Mouse (Mus musculus): Measurements from ENCODE around the gene Corin. TPM values are rescaled to one million over a fixed set of nuclear protein-coding genes. Genes with fewer than 3 reads are reported as not detected.

Corin gene
- polyA plus RNA-seq, 1 experiment from 2014 or later: 0.16 TPM

DNA sequence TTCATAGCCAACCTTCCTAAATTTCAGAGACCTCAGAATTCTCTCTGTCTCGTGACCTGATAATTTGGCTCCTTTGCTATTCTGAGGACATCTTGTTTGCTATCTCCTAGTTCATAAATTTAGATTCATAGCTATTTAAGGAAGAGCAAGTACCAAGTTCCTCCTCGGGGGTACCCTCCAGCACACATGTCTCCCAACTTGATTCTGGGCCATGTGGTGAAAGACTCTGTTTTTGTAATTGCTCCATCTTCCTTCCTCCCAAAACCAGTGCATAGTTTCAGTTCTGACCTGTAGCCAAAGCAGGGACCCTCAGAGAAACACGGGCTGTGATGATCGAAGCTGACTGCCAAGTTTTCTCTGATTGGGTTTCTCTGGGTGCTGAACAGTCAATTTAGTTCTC is 7.5 kb downstream of the Corin start:
- DNase-seq (ENCODE audit: low spot score): no peak
- Histone ChIP-seq H3K27ac (ENCODE audit: low read depth) (no peak overlapping the region), H3K9ac (ENCODE audit: low read length) (no peak overlapping the region), H3K36me3 (ENCODE audit: control insufficient read depth, insufficient read depth, low read length) (no peaks in the 10 kb centered on the region), H3K9me3 (ENCODE audit: control insufficient read depth, low read length) (no peaks in the 10 kb centered on the region), H3K27me3 (replicated peaks; ENCODE audit: control insufficient read depth, insufficient read depth, low read length) (no peaks in the 10 kb centered on the region), H3K4me3 (ENCODE audit: low read depth, low read length) (no peak overlapping the region), H3K4me1 (replicated peaks; ENCODE audit: control insufficient read depth, insufficient read depth, low read length) (no peaks in the 10 kb centered on the region), H3K4me2 (ENCODE audit: low read length) (no peak overlapping the region)
- no peak for ATAC-seq (replicated peaks; ENCODE audit: low FRiP score, low TSS enrichment, low read depth)
- 83% methylated on average over 4 of the region's 4 CpGs for WGBS

DNA sequence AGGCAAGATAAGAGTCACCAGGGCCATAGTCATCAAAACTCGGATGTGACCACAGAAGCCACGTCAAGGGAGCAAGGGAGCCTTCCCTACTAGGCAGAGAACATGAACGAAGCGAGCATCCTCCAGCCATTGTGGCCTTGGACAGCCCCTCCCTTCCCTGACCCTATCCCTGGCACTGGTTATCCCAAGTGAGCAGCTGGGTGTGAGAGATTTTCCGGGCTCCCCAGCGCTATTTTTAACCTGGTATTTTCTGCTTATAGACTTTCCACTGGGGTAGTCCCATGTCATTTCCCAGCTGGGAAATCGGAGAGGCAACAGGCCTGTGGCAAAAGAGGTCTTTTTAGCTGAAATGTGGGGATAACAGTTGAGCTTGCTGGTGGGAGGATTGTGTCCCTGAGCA is 10.4 kb downstream of the Corin start:
- no peak overlapping the region for H3K9ac ChIP-seq (ENCODE audit: low read length)
- ATAC-seq (replicated peaks; ENCODE audit: low FRiP score, low TSS enrichment, low read depth): no peak
- DNase-seq (ENCODE audit: low spot score): no peak
- no peak overlapping the region for H3K27ac ChIP-seq (ENCODE audit: low read depth)
- H3K4me2 ChIP-seq (ENCODE audit: low read length): no peak overlapping the region
- no peaks in the 10 kb centered on the region for H3K36me3 ChIP-seq (ENCODE audit: control insufficient read depth, insufficient read depth, low read length)
- no peaks in the 10 kb centered on the region for H3K4me1 ChIP-seq (replicated peaks; ENCODE audit: control insufficient read depth, insufficient read depth, low read length)
- 76% methylated on average over 7 of the region's 7 CpGs for WGBS
- H3K4me3 ChIP-seq (ENCODE audit: low read depth, low read length): no peak overlapping the region
- no peaks in the 10 kb centered on the region for H3K27me3 ChIP-seq (replicated peaks; ENCODE audit: control insufficient read depth, insufficient read depth, low read length)
- H3K9me3 ChIP-seq (ENCODE audit: control insufficient read depth, low read length): no peaks in the 10 kb centered on the region

DNA sequence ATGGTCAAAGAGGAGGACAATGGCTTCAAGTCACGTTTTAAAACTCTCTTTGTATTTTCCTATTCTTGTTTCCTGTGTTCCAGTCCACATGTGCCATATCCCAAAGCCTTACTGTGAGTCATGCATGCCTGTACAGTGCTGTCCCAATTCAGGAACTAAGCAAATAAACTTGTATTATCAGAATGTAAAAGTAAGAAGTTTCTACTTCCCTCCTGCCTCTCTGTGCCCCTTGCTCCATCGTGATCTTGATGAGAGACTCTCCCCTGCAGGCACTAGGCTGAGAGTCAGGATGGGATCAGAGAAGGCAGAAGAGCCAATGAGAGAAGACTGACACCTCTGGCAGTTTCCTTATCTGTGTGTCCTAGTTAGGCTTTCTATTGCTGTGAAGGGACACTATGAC is 13.0 kb downstream of the Corin start:
- Histone ChIP-seq H3K36me3 (ENCODE audit: control insufficient read depth, insufficient read depth, low read length) (no peaks in the 10 kb centered on the region), H3K4me2 (ENCODE audit: low read length) (no peak overlapping the region), H3K27ac (ENCODE audit: low read depth) (no peak overlapping the region), H3K27me3 (replicated peaks; ENCODE audit: control insufficient read depth, insufficient read depth, low read length) (no peaks in the 10 kb centered on the region), H3K4me3 (ENCODE audit: low read depth, low read length) (no peak overlapping the region), H3K9me3 (ENCODE audit: control insufficient read depth, low read length) (no peaks in the 10 kb centered on the region), H3K4me1 (replicated peaks; ENCODE audit: control insufficient read depth, insufficient read depth, low read length) (no peaks in the 10 kb centered on the region), H3K9ac (ENCODE audit: low read length) (no peak overlapping the region)
- 42% methylated on average over 2 of the region's 2 CpGs for whole genome bisulfite sequencing
- ATAC-seq (replicated peaks; ENCODE audit: low FRiP score, low TSS enrichment, low read depth) (no peak), DNase-seq (ENCODE audit: low spot score) (no peak)

DNA sequence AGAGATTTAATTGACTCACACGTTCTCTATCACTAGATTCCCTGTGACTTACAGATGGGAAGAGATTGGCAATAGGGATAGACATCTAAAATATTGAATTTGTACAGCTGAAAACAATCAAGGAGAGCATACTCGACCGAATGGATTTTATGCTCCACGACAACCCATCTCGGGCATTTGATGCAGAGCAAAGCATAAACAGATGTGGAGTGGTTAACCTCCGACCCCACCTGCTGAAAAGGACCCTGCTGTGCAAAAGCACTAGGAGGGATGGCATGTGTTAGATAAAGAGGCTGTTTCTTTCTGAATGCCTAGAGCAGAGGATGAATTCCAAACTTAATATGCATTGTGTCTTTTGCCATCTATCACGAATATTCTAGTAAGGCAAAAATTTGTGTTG is 23.8 kb downstream of the Corin start:
- Histone ChIP-seq H3K36me3 (ENCODE audit: control insufficient read depth, insufficient read depth, low read length) (no peaks in the 10 kb centered on the region), H3K4me2 (ENCODE audit: low read length) (no peak overlapping the region), H3K4me1 (replicated peaks; ENCODE audit: control insufficient read depth, insufficient read depth, low read length) (no peaks in the 10 kb centered on the region), H3K9me3 (ENCODE audit: control insufficient read depth, low read length) (no peaks in the 10 kb centered on the region), H3K4me3 (ENCODE audit: low read depth, low read length) (no peak overlapping the region), H3K27me3 (replicated peaks; ENCODE audit: control insufficient read depth, insufficient read depth, low read length) (no peaks in the 10 kb centered on the region), H3K9ac (ENCODE audit: low read length) (no peak overlapping the region), H3K27ac (ENCODE audit: low read depth) (no peak overlapping the region)
- no peak for ATAC-seq (replicated peaks; ENCODE audit: low FRiP score, low TSS enrichment, low read depth)
- DNase-seq (ENCODE audit: low spot score): no peak
- WGBS: 39% methylated on average over 7 of the region's 7 CpGs

DNA sequence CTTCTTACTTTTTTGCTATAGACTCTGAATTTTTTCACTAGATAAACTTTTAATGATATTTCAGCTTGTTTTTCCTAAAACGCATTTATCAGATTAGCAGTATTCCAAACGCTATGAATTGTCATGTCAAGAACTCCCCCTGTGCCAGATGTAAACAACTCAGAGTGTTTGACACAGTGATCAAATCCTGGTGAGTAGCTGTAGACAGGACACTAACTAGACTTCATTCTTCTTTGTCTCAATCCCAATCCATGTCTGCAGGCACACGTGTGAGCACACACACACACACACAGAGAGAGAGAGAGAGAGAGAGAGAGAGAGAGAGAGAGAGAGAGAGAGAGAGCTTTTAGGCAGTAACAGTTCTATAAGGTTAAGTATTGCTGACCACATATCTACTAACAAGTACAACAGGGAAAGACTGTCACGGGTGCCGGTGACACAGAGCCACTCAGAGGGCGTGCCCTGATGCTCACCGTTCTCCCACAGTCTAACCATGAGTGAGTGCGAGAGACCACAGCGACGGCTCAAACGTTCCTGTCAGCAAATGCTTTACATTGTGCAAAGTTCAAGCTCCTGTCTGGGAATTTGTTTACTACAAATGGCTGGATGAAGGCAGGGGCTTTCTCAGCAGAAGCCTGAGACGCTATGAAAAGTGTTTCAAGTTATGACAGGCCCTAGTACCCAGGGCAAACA is 31.8 kb downstream of the Corin start:
- Histone ChIP-seq H3K4me1 (replicated peaks; ENCODE audit: control insufficient read depth, insufficient read depth, low read length) (no peaks in the 10 kb centered on the region), H3K9me3 (ENCODE audit: control insufficient read depth, low read length) (no peaks in the 10 kb centered on the region), H3K4me3 (ENCODE audit: low read depth, low read length) (no peak overlapping the region), H3K27me3 (replicated peaks; ENCODE audit: control insufficient read depth, insufficient read depth, low read length) (no peaks in the 10 kb centered on the region), H3K4me2 (ENCODE audit: low read length) (no peak overlapping the region), H3K9ac (ENCODE audit: low read length) (no peak overlapping the region), H3K36me3 (ENCODE audit: control insufficient read depth, insufficient read depth, low read length) (no peaks in the 10 kb centered on the region), H3K27ac (ENCODE audit: low read depth) (no peak overlapping the region)
- DNase-seq (ENCODE audit: low spot score): no peak
- 27% methylated on average over 12 of the region's 12 CpGs for WGBS
- no peak for ATAC-seq (replicated peaks; ENCODE audit: low FRiP score, low TSS enrichment, low read depth)

DNA sequence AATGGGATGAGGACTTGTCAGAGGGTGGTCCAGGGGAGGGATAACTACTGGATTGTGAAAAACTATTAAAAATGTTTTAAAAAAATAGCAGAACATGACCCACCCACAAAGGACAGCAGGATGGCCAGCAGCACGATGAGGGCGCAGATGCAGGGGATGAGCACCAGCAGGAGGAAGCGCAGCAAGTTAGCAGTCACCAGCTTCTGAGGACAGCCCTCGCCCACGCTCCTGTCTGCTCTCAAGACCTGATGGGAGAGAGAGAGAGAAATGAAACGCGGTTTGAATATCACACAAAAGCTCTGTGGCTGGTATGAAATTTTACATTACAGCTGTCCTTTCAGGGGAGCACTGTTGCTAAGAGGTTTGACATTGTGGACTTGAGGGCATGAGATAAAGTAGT is 32.5 kb downstream of the Corin start:
- Histone ChIP-seq H3K27me3 (replicated peaks; ENCODE audit: control insufficient read depth, insufficient read depth, low read length) (no peaks in the 10 kb centered on the region), H3K9ac (ENCODE audit: low read length) (no peak overlapping the region), H3K36me3 (ENCODE audit: control insufficient read depth, insufficient read depth, low read length) (no peaks in the 10 kb centered on the region), H3K9me3 (ENCODE audit: control insufficient read depth, low read length) (no peaks in the 10 kb centered on the region), H3K27ac (ENCODE audit: low read depth) (no peak overlapping the region), H3K4me3 (ENCODE audit: low read depth, low read length) (no peak overlapping the region), H3K4me1 (replicated peaks; ENCODE audit: control insufficient read depth, insufficient read depth, low read length) (no peaks in the 10 kb centered on the region), H3K4me2 (ENCODE audit: low read length) (no peak overlapping the region)
- no peak for ATAC-seq (replicated peaks; ENCODE audit: low FRiP score, low TSS enrichment, low read depth)
- DNase-seq (ENCODE audit: low spot score): no peak
- 62% methylated on average over 7 of the region's 7 CpGs for WGBS

DNA sequence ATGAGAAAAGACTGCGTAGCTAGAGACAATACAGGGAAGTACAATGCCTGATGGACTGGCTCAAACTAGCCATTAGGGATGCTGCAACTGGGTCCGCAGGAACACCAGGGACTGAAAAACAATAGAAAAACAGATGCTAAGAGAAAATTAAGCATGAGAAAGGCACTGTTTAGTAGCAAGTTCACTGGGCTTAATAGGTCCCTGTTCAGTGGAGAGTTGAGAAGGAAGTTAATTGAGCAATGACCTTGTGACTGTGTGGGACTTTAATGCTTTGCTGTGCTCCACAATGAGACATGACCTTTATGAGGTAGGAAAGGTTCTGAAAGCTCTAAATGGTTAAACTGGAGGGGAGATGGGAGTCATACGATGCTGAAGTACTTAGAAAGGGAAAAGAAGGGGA is 39.3 kb downstream of the Corin start:
- H3K4me3 ChIP-seq (ENCODE audit: low read depth, low read length): no peak overlapping the region
- no peak overlapping the region for H3K27ac ChIP-seq (ENCODE audit: low read depth)
- ATAC-seq (replicated peaks; ENCODE audit: low FRiP score, low TSS enrichment, low read depth): no peak
- DNase-seq (ENCODE audit: low spot score): no peak
- no peaks in the 10 kb centered on the region for H3K36me3 ChIP-seq (ENCODE audit: control insufficient read depth, insufficient read depth, low read length)
- H3K9ac ChIP-seq (ENCODE audit: low read length): no peak overlapping the region
- H3K4me1 ChIP-seq (replicated peaks; ENCODE audit: control insufficient read depth, insufficient read depth, low read length): no peaks in the 10 kb centered on the region; the same call in 1 of the 2 replicates
- no peaks in the 10 kb centered on the region for H3K27me3 ChIP-seq (replicated peaks; ENCODE audit: control insufficient read depth, insufficient read depth, low read length)
- 75% methylated on average over 3 of the region's 3 CpGs for WGBS
- no peak overlapping the region for H3K4me2 ChIP-seq (ENCODE audit: low read length)
- H3K9me3 ChIP-seq (ENCODE audit: control insufficient read depth, low read length): no peaks in the 10 kb centered on the region

DNA sequence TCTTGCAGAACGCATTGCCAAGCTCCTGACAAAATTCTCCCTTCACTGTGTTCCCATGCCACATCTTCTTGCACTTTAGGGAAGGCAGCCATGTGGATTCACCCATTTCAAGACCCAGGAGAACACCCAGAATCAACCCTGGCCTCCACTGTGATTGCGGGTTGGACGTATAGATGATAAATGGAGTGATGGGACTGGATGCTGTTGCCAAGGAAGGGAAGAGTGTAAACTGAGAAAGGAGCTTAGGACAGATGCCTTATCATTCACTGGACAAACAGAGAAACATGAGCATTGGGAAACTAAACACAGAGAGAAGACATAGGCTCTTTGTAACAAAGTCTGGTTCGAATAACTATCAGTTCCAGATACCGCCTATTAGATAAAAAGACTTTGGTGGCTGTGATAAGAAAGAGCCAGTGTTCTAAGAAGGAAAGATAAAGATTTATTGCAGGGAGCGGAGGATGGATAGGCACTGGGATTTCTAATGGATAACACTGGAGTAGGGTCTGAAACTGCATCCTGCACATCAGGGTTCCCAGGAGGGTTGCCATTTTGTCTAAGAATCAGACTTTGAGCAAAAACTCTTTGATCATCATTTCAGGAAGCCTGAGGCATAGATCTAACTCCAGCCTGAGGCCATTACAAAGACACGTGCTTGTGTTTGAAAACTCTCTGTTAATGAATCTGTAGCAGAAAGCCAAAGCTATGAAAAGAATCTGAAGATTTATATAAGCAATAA is 44.7 kb downstream of the Corin start:
- H3K4me3 ChIP-seq (ENCODE audit: low read depth, low read length): no peak overlapping the region
- 57% methylated on average over 7 of the region's 7 CpGs for WGBS
- no peaks in the 10 kb centered on the region for H3K9me3 ChIP-seq (ENCODE audit: control insufficient read depth, low read length)
- H3K9ac ChIP-seq (ENCODE audit: low read length): no peak overlapping the region
- no peaks in the 10 kb centered on the region for H3K36me3 ChIP-seq (ENCODE audit: control insufficient read depth, insufficient read depth, low read length)
- ATAC-seq (replicated peaks; ENCODE audit: low FRiP score, low TSS enrichment, low read depth) (no peak), DNase-seq (ENCODE audit: low spot score) (no peak)
- no peak overlapping the region for H3K4me2 ChIP-seq (ENCODE audit: low read length)
- peaks cover 10% of the 10 kb centered on the region; the same call in 1 of the 2 replicates for H3K4me1 ChIP-seq (replicated peaks; ENCODE audit: control insufficient read depth, insufficient read depth, low read length)
- H3K27ac ChIP-seq (ENCODE audit: low read depth): no peak overlapping the region
- H3K27me3 ChIP-seq (replicated peaks; ENCODE audit: control insufficient read depth, insufficient read depth, low read length): no peaks in the 10 kb centered on the region

DNA sequence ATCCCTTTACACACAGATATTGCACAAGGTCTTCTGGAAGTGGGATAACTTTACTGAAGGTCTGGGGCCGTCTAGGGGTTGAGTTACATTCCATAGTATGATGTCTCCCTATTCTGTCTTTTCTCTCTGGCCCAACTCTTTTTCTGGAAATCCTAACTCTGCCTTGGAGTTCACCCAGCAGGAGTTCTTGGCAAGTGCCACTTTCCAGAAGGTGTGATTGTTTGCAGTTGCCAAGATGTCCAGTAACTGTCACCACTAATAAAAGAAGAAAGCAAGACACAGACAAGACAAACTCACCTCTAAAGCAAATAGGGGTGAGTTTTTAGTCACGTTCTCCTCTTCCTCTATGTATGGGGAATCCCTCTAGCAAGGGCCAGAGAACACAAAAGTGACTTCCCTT is 50.6 kb downstream of the Corin start:
- Histone ChIP-seq H3K36me3 (ENCODE audit: control insufficient read depth, insufficient read depth, low read length) (no peaks in the 10 kb centered on the region), H3K27ac (ENCODE audit: low read depth) (no peak overlapping the region), H3K27me3 (replicated peaks; ENCODE audit: control insufficient read depth, insufficient read depth, low read length) (no peaks in the 10 kb centered on the region), H3K4me2 (ENCODE audit: low read length) (no peak overlapping the region), H3K9me3 (ENCODE audit: control insufficient read depth, low read length) (no peaks in the 10 kb centered on the region), H3K4me1 (replicated peaks; ENCODE audit: control insufficient read depth, insufficient read depth, low read length) (0 out of 2 replicates have a peak, but pooled peaks cover 4% of the 10 kb centered on the region), H3K9ac (ENCODE audit: low read length) (no peak overlapping the region), H3K4me3 (ENCODE audit: low read depth, low read length) (no peak overlapping the region)
- 60% methylated on average over 2 of the region's 2 CpGs for WGBS
- ATAC-seq (replicated peaks; ENCODE audit: low FRiP score, low TSS enrichment, low read depth): no peak
- DNase-seq (ENCODE audit: low spot score): no peak

All from intestine, embryonic 14.5 days (tissue).